Mouse (Mus musculus): ENCODE results near the gene Gpc4.

Gpc4 gene

DNA sequence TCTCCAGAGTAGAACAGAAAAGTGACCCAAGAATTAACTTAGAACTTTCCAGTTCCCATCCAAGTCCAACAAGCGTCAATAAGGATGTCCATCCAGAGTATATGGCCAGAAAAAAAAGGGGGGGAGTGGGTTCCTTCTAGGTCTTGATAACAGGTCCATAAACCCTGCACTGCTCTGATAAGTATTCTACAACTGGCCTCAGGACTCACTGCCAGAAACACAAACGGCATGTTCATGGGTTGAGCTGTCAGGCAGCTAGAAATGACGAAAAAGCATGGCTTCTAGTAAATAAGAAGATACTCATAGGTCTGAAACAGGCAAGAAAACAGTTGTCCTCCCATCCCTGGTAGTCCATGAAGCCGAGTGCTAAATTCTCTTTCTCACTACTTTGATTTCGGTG lies 13.5 kb downstream of the Gpc4 start:
- DNase-seq (ENCODE audit: inconsistent age in 2 of 2, low spot score in 1 of 2): no peak

DNA sequence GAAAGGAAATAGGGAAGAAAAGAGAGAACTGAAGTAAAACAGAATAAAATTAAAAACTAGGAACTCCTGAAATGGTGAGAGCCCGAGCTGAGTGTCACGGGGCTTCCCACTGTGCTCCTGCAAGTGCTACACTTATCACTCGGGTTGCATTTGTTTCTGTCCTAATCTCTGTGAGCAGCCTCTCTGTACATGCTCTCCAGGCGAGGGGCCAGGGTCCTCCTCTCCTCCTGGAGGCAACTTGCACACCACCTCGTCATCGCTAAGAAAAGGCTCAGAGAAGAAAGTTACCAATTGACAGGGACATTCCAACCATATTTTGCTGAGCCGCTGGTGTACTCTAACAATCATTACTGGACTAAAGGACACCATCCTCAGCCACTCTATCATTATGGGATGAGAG lies 14.0 kb downstream of the Gpc4 start:
- DNase-seq (ENCODE audit: inconsistent age in 2 of 2, low spot score in 1 of 2): no peak

DNA sequence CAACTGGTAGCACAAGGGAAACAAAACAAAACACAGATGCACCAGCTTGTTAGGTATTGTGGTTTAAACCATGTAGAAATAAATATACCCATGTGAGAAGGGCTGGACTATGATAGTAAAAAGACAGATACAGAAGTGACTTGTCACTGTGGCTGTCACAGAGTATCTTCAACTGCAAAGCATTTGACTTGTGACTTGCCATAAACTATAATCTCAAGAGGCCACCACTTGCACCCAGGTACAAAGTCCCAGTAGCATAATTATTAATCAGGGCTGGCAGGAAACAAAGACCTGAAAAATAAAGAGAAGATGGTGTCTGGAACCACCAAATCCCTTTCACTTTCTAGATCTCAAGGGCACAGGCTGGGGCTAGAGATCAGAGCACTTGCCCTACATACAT lies 19.5 kb downstream of the Gpc4 start:
- DNase-seq (ENCODE audit: inconsistent age in 2 of 2, low spot score in 1 of 2): peak in 1 of 2 experiments; percentile 41

DNA sequence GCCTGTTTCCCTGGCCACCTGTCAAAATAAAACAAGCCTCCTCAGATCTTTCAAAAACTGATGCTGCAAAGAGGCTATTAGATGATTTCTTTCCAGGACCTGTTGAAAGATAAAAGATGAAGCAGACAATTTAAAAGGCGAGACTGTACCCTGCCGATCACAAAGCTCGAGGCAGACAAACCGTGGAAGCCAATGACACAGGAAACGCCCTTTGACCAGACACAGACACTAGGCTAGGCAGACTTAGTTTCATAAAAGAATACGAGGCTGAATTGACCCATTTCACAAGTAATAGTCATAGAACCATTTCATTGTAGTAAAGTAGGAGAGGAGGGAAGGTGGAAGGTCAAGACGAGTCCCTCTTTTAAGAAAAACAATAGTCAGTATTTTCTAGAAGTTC lies 20.6 kb downstream of the Gpc4 start:
- DNase-seq (ENCODE audit: inconsistent age in 2 of 2, low spot score in 1 of 2): no peak

DNA sequence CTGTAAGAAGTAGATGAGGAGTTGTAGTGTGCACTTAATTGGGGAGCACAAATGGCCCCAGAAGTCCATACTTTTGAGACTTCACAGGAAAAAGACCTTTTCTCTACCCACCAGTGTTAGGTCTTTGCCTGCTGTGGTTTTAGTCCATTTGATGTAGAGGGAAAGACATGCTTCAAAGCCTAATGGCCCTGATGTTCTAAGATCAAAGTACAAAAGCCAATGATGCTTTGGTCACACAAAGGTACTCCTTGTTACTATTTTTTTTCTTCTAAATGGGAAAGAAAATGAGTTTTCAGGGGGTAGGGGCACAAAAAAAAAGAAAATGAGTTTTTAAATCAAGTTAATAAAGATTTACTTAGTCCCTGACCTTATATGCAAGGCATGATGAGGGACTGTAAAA lies 24.7 kb downstream of the Gpc4 start:
- DNase-seq (ENCODE audit: inconsistent age in 2 of 2, low spot score in 1 of 2): no peak

DNA sequence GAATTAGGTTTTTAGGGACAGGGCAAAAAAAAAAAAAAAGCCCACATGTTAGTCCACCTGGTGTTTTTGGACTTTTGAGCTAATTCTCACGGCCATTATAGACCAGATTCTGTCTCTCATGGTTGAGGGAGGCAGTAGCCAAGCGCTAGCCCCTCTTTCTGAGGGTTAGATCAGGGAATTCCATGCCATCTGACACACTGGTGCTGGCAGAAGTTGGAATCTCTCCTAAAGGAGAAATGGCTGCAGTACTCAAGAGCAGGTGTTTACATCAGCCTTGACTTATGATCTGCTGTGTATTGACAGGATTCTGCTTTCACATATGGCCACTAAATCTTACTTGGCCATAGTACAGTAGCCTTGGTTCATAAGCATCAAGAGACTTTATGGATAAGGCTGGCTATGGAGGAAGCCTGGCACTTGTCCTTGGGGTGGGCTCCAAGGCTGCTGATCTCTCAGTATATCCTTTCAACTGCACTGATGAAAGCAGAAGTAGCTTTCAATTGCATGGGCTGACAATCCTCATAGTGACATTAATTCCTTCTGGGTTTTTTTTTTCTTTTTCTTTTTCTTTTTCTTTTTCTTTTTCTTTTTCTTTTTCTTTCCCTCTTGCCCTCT lies 26.5 kb downstream of the Gpc4 start:
- DNase-seq (ENCODE audit: inconsistent age in 2 of 2, low spot score in 1 of 2): no peak

DNA sequence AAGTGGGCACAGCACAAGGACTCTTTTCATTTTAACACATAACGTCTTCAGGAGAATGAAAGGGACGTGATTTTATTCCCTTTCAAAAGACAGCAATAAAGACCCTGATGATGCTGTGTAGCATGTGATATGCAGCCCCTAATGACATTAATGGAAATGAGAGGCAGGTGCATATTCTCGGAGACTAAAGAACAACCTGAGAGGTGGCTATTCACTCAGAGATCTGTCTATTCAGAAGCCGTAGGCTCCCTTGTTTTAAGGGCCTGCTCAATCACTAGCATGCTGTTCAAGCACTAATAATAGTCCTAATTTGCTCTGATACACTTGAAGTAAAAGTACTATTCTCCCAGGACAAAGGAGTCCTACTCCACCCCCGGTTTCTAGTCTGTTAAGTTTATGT lies 27.0 kb downstream of the Gpc4 start:
- DNase-seq (ENCODE audit: inconsistent age in 2 of 2, low spot score in 1 of 2): no peak

DNA sequence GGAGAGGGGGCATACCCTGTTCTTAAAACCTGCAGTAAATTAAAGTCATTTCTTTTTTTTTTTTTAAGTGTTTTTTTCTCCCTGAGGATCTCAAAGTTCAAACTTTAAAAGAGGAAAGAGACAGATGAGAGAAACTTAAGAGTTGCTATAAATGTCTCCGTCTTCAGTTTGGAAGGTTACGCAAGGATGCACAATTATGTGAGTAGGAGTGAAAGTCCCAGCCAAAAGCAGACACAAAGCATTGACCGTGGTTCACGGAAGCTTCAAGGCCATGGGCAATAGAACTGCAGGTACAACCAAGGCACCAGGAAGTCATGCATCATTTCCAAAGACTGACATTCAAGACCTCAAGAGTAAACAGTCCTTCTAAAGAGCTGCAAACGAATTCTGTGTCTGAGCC lies 28.5 kb downstream of the Gpc4 start:
- DNase-seq (ENCODE audit: inconsistent age in 2 of 2, low spot score in 1 of 2): no peak

DNA sequence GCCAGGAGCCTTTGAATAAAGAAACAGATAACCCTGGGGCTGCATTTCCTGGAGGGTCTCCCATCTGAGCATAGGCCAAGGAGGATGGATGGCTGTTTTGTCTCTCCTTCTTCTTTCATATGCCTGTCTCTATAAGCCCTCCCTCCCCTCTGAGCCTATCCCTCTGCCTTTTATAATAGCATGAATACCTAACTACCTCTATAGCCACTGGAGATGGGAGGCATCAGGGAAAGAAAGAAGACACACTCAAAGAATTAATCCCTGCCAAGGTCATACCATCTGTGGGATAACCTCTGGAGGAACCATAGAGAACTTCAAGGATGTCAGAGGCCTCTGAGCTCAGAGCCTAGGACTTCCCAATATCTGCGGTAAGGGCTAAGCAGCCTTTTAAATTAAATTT lies 35.4 kb downstream of the Gpc4 start:
- DNase-seq (ENCODE audit: inconsistent age in 2 of 2, low spot score in 1 of 2): no peak

DNA sequence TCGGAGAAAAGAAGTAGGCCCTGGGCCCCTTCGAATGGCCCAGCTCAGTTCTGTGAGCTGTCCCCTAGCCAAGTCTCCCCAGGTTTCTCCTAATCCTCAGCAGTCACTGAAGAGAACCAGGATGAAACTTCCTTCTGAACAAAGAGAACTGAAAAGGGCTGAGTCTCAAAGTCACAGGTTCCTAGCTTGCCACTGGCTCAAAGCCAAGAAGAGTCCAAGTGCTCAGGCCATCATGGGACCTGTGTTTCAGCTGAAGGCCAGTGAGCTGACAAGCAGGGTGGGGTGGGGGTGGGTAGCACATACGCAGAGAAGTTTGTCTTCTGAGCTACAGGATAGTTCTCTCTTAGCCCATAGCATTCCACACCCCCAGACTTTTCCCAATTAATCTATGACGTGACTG lies 36.3 kb downstream of the Gpc4 start:
- DNase-seq (ENCODE audit: inconsistent age in 2 of 2, low spot score in 1 of 2): peak in 1 of 2 experiments; percentile 43

DNA sequence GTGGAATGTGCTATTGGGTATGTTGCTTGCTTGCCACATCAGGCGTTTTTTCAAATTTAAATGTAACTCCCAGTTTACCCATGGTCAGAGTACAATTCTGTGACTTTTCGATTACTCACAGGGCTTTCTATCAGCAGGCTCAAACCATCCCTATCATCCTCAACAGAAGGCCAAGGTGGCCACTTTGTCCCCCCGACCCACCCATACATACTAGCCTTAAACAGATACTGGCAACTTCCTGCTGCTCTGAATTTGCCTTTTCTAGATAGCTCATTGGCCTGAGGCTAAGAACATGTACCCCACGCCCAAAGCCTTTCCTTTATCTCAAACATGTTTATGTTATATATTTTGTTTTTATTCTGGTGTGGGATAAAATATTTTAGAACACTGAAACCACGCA lies 51.4 kb downstream of the Gpc4 start:
- DNase-seq (ENCODE audit: inconsistent age in 2 of 2, low spot score in 1 of 2): no peak

DNA sequence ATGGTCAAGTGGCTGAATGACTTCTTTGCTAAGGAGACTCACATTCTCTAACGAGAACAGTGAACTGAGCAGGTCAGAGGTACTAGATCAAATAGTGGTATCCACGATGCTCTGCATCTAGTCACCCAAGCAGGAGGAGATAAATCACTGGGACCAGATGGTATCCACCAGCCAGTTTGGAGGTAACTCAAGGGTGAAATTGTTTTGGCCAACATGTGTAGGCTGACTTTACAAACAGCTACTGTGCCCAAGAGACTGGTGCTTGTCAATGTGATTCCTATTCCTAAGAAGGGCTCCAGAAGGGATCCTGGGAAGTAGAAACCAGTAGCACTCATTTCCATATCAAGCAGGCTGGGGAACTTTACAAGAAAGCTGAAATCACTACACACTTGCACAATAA lies 55.4 kb downstream of the Gpc4 start:
- DNase-seq (ENCODE audit: inconsistent age in 2 of 2, low spot score in 1 of 2): no peak

DNA sequence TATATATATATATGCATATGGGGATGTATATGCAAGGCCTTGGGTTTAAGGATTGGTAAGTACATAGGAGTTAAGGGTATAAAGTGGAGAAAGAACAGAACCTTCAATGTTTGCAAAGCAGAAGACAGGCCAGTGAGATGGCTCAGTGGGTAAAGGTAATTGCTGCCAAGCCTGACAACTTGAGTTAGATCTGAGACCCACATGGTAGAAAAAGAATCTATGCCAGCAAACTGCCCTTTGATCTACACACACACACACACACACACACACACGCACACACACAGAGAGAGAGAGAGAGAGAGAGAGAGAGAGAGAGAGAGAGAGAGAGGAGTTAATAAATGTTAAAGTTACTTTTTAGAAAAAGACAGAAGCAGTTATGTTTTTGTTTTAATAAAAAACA lies 56.1 kb downstream of the Gpc4 start:
- no peak for DNase-seq (ENCODE audit: inconsistent age in 2 of 2, low spot score in 1 of 2)

DNA sequence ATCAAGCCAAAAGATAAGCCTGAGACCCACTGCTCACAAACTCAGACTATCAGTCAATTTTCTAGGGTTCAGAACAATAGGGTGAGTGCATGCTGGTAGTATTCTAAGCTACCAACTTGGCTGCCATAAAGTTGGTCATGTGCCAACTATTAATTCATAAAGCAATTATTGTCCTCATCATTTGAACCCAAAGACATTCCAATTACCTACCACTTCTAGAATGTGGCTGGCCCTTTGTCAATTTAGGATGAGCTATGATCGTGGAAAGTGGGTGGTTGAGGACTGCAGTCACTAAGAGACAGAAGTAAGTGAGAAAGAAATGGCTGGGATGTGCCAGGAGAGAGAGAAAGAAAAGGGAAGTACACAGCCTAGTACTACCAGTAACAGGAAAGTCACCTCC lies 61.3 kb downstream of the Gpc4 start:
- DNase-seq (ENCODE audit: inconsistent age in 2 of 2, low spot score in 1 of 2): no peak

DNA sequence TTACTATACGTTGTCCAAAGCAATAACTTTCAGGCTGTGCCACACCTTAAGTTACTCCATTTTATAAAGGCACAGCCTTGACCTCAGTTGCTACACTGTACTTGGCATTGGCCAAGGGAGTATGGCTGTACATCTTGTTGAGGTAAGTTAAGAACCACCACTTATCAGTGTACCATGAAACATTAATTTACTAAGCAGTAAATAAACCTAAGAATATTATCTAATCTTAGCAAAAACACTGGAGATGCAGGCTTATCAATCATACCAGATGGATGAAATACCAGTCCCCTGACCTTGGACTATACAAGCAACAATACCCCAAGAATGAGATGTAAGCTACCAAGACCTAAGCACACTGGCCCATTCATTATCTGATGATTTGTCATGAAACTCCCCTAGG lies 63.1 kb downstream of the Gpc4 start:
- DNase-seq (ENCODE audit: inconsistent age in 2 of 2, low spot score in 1 of 2): no peak

DNA sequence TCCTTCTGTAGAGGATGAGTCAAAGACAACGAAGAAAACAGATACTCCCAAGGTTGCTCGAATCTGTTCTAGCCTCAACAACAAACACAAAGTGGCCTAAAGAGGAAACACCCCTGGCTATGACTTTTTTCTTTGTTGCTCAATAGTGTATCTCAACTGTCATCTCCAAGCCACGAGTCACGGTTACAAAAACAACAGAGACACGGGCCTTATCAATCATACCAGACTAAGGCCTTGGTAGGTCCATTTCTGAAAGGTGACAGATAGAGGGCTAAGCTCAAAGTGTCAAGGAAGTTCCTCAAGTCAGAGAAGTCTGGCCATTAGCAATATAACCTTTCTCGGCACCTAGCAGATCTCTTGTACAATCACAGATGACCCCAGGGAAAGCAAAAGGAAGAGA lies 63.6 kb downstream of the Gpc4 start:
- peak in 1 of 2 experiments; percentile 72 for DNase-seq (ENCODE audit: inconsistent age in 2 of 2, low spot score in 1 of 2)

DNA sequence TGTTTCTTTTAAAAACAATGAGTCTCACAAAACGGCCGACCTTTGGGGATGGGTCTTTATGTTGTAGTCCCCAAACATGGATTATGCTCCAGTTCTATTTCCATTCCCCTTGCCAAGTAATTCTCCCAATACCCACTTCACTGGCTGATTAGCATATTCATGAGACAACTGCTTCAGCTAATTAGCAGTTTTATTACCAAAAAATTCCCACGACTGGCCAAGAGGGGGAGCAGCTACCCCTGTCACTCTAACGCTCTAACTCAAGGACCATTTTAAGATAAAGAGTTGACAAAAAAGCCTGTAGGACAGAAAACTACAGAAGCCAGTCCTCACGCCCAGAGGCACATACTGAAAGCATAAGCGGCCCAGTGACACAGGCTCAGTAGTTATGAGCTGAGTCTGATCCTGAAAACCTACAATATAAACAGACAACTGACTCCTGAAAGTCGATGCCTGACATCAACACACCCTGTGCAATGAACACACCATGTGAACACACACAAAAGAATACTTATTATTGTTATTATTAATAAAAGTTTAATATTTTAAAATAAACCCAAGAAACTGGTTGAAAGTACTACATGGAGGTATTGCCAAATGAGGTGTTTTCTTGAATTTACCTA lies 77.2 kb downstream of the Gpc4 start:
- peak; percentile 13 to 70 for DNase-seq (ENCODE audit: inconsistent age in 2 of 2, low spot score in 1 of 2)

DNA sequence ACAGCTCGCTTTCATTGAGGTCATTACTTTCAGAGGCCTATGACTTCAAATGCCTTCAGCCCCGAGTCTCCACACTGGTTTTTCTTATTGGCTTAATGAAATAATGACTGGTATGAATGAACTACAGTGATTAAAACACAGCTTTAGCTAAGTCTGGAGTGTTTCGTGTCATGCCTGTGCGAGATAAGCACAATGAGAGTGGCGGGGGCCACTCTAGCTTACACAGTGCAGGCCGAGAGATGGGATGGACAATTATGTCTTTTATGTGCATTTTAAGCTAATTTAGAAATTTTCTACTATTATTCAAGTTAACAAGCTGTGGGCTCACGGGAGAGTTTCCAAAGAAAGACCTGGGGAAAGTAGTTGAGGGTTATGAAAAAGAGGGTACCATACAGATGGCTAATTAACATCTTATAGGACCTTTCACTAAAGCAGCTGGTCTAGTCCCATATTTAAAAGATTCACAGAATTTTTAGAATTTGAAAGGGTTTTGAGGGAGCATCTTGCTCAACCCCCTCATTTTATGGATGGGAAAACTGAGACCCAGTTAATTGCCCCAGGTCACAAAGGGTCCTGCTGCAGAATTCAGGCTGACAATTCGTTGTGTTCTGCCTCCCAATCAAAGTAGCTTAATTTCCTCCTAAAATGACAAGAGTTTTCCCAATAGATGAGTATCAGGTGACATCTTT lies 78.0 kb downstream of the Gpc4 start:
- no peak for DNase-seq (ENCODE audit: inconsistent age in 2 of 2, low spot score in 1 of 2)

DNA sequence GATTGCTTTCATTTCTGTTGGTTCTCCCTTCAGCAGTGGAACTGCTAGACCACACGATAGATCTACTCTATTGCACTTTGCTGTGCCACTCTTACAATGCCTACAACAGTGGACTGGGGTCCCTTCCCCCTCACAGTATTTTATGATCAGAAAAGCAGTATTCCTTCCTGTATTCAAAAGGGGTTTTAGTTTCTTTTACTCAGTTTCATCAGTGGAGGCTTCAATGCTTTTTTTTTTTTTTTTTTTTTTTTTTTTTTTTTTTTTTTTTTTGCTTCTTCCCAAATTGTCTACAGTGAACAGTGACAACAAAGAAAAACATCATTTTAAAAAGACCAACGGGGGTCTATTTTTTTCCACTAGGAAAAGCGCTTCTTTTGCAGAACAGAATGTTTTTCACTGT lies 81.5 kb downstream of the Gpc4 start:
- no peak for DNase-seq (ENCODE audit: inconsistent age in 2 of 2, low spot score in 1 of 2)

DNA sequence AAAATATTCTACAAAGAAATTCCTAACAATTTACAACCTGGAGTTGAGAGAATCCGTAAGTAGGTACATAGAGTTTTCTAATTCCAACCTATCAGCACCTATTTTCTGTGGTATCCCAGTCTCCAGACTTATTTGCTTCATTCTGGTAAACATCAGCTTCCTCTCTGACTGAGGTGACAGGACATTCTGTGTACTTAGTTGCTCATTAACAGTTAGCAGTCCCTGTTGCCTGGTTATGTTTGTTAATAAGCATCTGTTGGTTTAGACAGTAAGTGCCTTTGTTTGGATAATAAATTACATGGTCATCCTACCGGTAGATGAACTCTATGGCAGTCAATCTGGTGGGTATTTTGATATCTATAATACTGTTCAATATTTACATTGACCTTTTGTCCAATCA lies 92.6 kb downstream of the Gpc4 start:
- DNase-seq (ENCODE audit: inconsistent age in 2 of 2, low spot score in 1 of 2): no peak

DNA sequence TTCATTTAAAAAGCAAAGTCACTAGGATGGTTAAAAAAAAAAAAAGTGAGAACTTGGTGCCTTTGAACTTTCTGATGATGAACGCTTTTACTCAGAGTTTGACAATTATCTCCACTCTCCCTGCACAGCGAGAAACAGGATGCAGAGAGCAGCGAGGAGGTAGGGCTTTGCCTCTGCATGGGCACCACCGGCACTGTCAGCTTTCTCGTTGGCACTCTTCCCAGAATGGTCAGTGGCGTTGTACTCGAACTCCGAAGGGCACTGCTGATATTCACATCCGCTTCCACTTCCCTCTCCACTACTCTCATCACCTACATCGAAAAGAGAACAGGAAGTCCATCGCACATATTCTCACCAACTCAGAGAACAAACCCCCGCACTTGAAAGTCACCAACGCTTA lies 111.6 kb downstream of the Gpc4 start:
- DNase-seq (ENCODE audit: inconsistent age in 2 of 2, low spot score in 1 of 2): peak; percentile 6 to 40

DNA sequence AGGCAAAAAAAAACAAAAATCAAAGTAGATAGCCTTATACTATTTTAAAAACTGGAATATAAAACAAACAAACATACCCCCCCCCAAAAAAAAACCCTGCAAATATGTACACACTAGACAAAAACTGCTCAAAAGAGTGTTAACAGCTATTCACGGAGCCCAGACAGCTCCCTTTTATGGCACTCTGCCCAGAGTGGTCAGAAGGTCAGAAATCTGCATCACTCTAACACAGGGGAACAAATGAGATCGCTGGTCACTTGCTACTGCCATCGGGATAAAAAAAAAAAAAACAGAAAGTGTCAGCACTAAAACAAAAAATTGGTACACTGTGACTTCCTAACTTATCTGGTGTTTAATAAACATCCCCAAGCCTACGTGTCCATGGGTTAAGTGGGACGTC lies 113.0 kb downstream of the Gpc4 start:
- peak; percentile 50 to 80 for DNase-seq (ENCODE audit: inconsistent age in 2 of 2, low spot score in 1 of 2)

DNA sequence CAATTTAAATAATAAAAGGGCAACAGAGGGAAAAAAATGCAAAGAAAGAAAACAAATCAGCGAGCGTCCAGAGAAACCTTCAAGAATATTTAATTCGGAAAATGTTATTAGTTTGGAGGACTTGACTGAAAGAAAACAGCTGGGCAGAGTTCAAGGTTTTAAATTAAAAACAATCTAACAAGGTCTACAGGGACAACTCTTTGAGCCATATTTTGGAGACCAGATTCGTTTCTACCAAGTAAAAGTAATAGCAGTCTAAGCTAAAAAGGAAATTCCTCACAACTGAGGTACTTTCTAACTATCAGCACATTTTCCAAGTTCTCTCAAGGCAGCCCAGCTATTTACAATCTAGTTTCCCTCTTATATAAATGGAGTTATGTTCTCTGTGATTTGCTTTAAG lies 114.1 kb downstream of the Gpc4 start:
- DNase-seq (ENCODE audit: inconsistent age in 2 of 2, low spot score in 1 of 2): no peak

Measured in adrenal gland, adult (tissue).